In the genomic region with DNA sequence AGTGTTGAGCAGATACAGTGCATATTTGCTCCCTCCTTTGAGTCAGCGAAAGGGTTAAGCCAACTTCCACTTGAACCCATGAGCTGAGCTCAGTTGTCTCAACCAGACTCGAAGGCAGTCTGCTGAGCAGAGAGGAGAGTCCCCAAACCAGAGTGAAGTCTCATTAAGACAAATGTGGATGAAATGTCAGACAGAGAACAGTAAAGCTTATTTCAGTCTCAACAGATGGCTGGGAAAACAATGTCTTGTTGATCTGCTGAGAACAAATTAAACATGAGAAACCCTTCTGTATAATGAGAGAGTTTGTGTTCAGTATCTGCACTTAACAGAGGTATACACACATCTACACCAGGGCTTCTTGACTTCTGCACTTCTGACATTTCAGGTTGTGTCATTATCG, we compare ENCODE assay signal across 20 mouse cellular contexts.
"Had no signal": no experiment of that assay in that cellular context is flagged by ENCODE, and none has a peak within 500 bp of the region (broad histone marks: within the 10 kb centered on the region; RNA-seq: fewer than 3 reads in every experiment).

No protein-coding gene starts in this region.

- H3K27ac ChIP-seq: intestine, embryonic 15.5 days; kidney, embryonic 15.5 days; left cerebral cortex, adult 2 months; liver, embryonic 13.5 days; midbrain, embryonic 12.5 days; neural tube, embryonic 13.5 days; stomach, embryonic 15.5 days had no signal

- H3K4me1 ChIP-seq: intestine, embryonic 15.5 days; kidney, embryonic 15.5 days; liver, embryonic 13.5 days; midbrain, embryonic 12.5 days; neural tube, embryonic 13.5 days; stomach, embryonic 15.5 days had no signal

- H3K27me3 ChIP-seq: intestine, embryonic 15.5 days; kidney, embryonic 15.5 days; liver, embryonic 13.5 days; midbrain, embryonic 12.5 days; neural tube, embryonic 13.5 days; stomach, embryonic 15.5 days had no signal

- H3K4me3 ChIP-seq: intestine, embryonic 15.5 days; kidney, embryonic 15.5 days; left cerebral cortex, adult 2 months; liver, embryonic 13.5 days; midbrain, embryonic 12.5 days; myocyte; neural tube, embryonic 13.5 days; stomach, embryonic 15.5 days had no signal

- H3K9me3 ChIP-seq: intestine, embryonic 15.5 days; kidney, embryonic 15.5 days; liver, embryonic 13.5 days; midbrain, embryonic 12.5 days; neural tube, embryonic 13.5 days; stomach, embryonic 15.5 days had no signal

- ATAC-seq: intestine, embryonic 15.5 days; midbrain, embryonic 16.5 days had no signal

- DNase-seq: kidney, adult 11 months; kidney, adult 8-10 months; kidney, postnatal 10 days; kidney, postnatal 36 days; liver, embryonic 13.5 days; lung, adult 2 months; lung, postnatal 14 days; lung, postnatal 4 days; retina, postnatal 1 day; right cerebral cortex, postnatal 25 days; spleen, adult 18-20 months; thymus, postnatal 25 days had no signal

- H3K36me3 ChIP-seq: intestine, embryonic 15.5 days; kidney, embryonic 15.5 days; liver, embryonic 13.5 days; midbrain, embryonic 12.5 days; neural tube, embryonic 13.5 days; stomach, embryonic 15.5 days had no signal

- H3K9ac ChIP-seq: intestine, embryonic 15.5 days; kidney, embryonic 15.5 days; liver, embryonic 13.5 days; midbrain, embryonic 12.5 days; neural tube, embryonic 13.5 days; stomach, embryonic 15.5 days had no signal

- H3K4me2 ChIP-seq: intestine, embryonic 15.5 days; kidney, embryonic 15.5 days; liver, embryonic 13.5 days; midbrain, embryonic 12.5 days; neural tube, embryonic 13.5 days; stomach, embryonic 15.5 days had no signal
